Mouse (Mus musculus) liver, embryonic 11.5 days (tissue): Measurements from ENCODE around the gene Tbl1xr1. TPM values are rescaled to one million over a fixed set of nuclear protein-coding genes. Genes with fewer than 3 reads are reported as not detected.

Source experiments
- ATAC-seq: fragments of 200-750 bp; cut with Nextera tagmentation; replicated peaks from 2 replicates; pipeline ENCODE4 v1.8.0; 2017; ENCODE audit warnings: moderate number of reproducible peaks, mild to moderate bottlenecking, moderate TSS enrichment, moderate library complexity; ENCODE audit not compliant: low FRiP score
- DNase-seq: peaks from one replicate; pipeline ENCODE4 v3.0.0-alpha.2; 2017; ENCODE audit warnings: low spot score
- H3K27ac ChIP-seq: fragments of 300-500 bp; sonication (generic); 2 replicates; pipeline ENCODE4 v1.5.1; 2014; ENCODE audit warnings: mild to moderate bottlenecking, low read depth, low read length, control low read depth
- H3K27me3 ChIP-seq: fragments of 300-500 bp; sonication (generic); replicated peaks from 2 replicates; pipeline ENCODE4 v1.6.1; 2014; ENCODE audit warnings: low read length, mixed read lengths; ENCODE audit not compliant: control insufficient read depth, insufficient read depth
- H3K36me3 ChIP-seq: fragments of 300-500 bp; sonication (generic); 2 replicates; pipeline ENCODE4 v1.6.1; 2014; ENCODE audit warnings: mild to moderate bottlenecking, low read length, moderate library complexity, mixed read lengths; ENCODE audit not compliant: control insufficient read depth, insufficient read depth
- H3K4me1 ChIP-seq: fragments of 300-500 bp; sonication (generic); replicated peaks from 2 replicates; pipeline ENCODE4 v1.6.1; 2014; ENCODE audit warnings: low read length, mixed read lengths; ENCODE audit not compliant: control insufficient read depth, insufficient read depth
- H3K4me2 ChIP-seq: fragments of 300-500 bp; sonication (generic); 2 replicates; pipeline ENCODE4 v1.6.1; 2014; ENCODE audit warnings: mild to moderate bottlenecking, control low read depth, moderate library complexity
- H3K4me3 ChIP-seq: fragments of 300-500 bp; sonication (generic); 2 replicates; pipeline ENCODE4 v1.5.1; 2014; ENCODE audit warnings: low read depth, low read length, control low read depth
- H3K9ac ChIP-seq: fragments of 300-500 bp; sonication (generic); 2 replicates; pipeline ENCODE4 v1.6.1; 2014; ENCODE audit warnings: low read depth, low read length, control low read depth
- H3K9me3 ChIP-seq: fragments of 300-500 bp; sonication (generic); 2 replicates; pipeline ENCODE4 v1.6.1; 2016; ENCODE audit warnings: low read length, inconsistent platforms, mixed read lengths; ENCODE audit not compliant: control insufficient read depth
- WGBS: fragments of 180-500 bp; shearing (Covaris S2); extraction: QIAGEN DNeasy Blood & Tissue Kit; methylation state at CpG from one replicate; pipeline ENCODE4 v1.1.7; 2014; 5-methylcytosine and 5-hydroxymethylcytosine counted together
- polyA plus RNA-seq: library from polyadenylated mRNA; unstranded; fragments of >200 nt; fragmentation: Nextera tagmentation; extraction: Ambion mirVana; gene quantifications from 2 replicates; pipeline ENCODE4 v1.2.1, GENCODE M21; 2014

Tbl1xr1 gene
- polyA plus RNA-seq, 1 experiment from 2014 or later: 21.2 TPM

DNA sequence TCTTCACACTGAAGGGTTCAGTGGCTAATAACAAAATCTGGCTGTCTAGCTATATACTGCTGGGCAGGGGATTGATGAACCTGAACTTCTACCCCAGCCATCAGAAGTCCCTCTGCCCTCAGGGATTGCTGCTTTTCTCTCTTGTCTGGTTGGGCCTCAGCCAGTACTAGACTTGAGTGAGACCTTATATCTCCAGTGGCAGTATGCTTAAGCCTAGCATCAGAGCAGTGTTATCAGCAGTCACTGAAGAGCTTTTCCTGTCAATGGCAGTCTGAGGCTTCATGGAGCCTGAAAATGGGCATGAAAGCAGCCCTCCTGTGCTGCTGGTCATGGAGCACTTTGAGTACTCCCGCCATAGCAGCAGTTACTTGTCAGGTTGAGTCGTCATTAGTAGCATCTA is 46.7 kb downstream of the Tbl1xr1 start:
- H3K36me3 ChIP-seq: no peaks in the 10 kb centered on the region
- no peak overlapping the region for H3K4me3 ChIP-seq
- H3K4me2 ChIP-seq: no peak overlapping the region
- DNase-seq (no peak), ATAC-seq (peak; percentile 56)
- H3K27ac ChIP-seq: no peak overlapping the region
- no peaks in the 10 kb centered on the region for H3K27me3 ChIP-seq
- peaks cover 26% of the 10 kb centered on the region for H3K4me1 ChIP-seq
- no peaks in the 10 kb centered on the region for H3K9me3 ChIP-seq
- WGBS: 49% methylated on average over 2 of the region's 2 CpGs
- H3K9ac ChIP-seq: no peak overlapping the region

DNA sequence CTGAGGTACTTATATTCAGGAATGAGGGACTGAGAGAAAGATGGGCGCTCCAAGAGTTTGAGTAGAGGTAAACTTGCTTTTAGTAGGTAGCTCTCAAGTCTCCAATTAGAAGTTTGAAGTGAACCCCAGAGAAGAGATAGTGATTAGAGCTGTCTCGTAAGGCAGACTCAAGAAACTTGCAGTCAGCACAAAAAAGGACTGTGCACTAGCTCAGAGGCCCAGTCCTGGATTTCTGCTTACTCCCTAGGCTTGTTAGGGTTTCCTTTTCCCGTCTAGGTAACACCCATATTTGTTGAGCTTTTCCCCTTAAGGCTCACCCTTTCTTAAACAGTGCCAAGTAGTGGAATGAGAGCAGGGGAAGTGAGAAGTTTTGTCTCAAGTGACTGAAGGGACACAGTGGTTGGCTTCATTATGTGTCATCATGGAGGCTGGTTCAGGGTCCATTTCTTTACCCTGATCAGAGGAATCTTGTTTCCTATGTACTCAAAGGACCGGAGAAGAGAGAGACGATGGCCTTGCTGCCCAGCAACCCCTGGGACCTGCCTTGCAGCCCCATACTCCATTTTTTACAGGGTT is 49.9 kb downstream of the Tbl1xr1 start:
- DNase-seq: no peak

DNA sequence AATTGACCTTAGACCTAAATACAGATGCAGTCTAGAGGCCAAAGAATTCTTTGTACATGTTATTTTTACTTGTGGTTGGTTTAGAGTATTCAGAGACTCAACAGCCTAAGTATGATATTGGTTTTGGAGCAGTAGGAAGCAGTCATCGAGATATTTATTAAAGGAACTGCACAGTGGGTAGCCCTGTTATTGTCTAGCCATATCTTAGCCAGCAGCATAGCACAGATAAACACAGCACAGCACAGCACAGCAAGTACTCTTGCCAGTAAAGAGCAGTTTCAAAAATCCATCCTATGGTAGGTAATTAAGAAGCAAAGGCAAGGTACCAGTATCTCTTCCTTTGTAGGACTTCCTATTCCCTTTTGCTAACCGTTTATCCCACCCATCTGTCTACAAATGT is 54.8 kb downstream of the Tbl1xr1 start:
- Histone ChIP-seq H3K9ac (no peak overlapping the region), H3K4me3 (no peak overlapping the region), H3K36me3 (no peaks in the 10 kb centered on the region), H3K9me3 (no peaks in the 10 kb centered on the region), H3K4me1 (peaks cover 11% of the 10 kb centered on the region), H3K4me2 (no peak overlapping the region), H3K27ac (no peak overlapping the region), H3K27me3 (no peaks in the 10 kb centered on the region)
- DNase-seq (no peak), ATAC-seq (peak; percentile 63; the same call in 1 of the 2 replicates)
- WGBS: 73% methylated on average over 2 of the region's 2 CpGs

More for the DNA sequence above, 49.9 kb downstream of the Tbl1xr1 start:
- H3K4me2 ChIP-seq: no peak overlapping the region
- no peak for ATAC-seq
- no peaks in the 10 kb centered on the region for H3K9me3 ChIP-seq
- H3K27ac ChIP-seq: no peak overlapping the region
- no peak overlapping the region for H3K4me3 ChIP-seq
- no peak overlapping the region for H3K9ac ChIP-seq
- no peaks in the 10 kb centered on the region for H3K27me3 ChIP-seq
- WGBS: 85% methylated on average over 5 of the region's 5 CpGs
- H3K36me3 ChIP-seq: no peaks in the 10 kb centered on the region
- H3K4me1 ChIP-seq: peaks cover 30% of the 10 kb centered on the region

DNA sequence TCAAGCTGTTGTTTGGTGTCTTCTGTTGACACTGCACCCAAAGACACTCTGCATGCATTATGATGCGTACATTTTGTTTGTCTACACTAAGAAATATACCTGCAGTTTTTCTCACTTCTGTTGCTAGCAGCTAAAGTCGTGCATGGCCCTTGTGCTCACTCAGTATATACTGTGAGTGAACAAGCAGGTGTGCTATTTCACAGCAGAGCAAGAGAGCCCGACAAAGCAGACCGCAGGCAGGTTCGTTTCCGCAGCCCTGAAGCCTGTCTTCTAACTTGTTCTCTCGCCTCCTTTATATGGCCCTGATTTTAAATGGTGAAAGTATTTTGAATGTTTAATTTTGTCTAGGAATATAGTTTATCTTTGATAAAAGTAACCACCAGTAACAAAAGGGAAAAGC is 57.2 kb downstream of the Tbl1xr1 start:
- Histone ChIP-seq H3K4me2 (no peak overlapping the region), H3K27me3 (no peaks in the 10 kb centered on the region), H3K9ac (no peak overlapping the region), H3K27ac (no peak overlapping the region), H3K4me1 (peaks cover 16% of the 10 kb centered on the region), H3K36me3 (no peaks in the 10 kb centered on the region), H3K9me3 (no peaks in the 10 kb centered on the region), H3K4me3 (no peak overlapping the region)
- ATAC-seq (no peak), DNase-seq (no peak)
- WGBS: 92% methylated on average over 7 of the region's 7 CpGs

DNA sequence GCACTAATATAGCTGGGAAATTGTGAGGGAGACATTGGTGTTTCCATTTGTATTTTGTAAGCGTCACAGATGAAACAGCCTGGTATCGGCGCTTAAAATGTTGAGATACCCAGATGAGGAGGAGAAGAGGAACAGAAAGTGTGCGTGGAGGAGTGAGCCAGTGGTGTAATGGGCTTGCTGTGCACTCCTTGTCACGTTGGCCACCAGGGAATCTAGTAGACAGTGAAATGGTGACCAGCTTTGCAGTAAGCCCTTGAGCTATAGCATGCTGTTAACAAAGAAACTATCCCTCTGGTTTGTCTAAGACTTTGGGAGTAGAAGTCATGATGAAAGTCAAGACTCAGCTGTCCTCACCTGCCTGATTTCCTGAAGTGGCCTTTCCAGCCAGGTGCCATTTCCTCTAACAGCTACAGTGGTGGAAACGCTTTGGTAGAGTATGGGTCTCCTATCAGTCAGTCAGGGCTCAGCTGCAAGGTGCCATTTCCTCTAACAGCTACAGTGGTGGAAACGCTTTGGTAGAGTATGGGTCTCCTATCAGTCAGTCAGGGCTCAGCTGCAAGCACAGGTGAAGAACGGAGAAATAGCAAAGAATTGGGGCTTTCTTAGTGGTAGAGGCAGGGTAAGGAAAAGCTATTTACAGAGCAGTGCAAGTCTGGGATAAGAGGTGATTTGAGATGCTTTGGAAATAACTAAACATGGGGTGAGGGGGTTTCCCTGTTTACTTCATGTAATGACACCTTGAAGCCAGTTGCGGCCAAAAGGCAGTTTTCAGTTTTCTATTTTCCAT is 61.5 kb downstream of the Tbl1xr1 start:
- Histone ChIP-seq H3K4me2 (no peak overlapping the region), H3K27ac (no peak overlapping the region), H3K36me3 (no peaks in the 10 kb centered on the region), H3K9ac (no peak overlapping the region), H3K27me3 (no peaks in the 10 kb centered on the region), H3K9me3 (no peaks in the 10 kb centered on the region), H3K4me1 (peaks cover 8% of the 10 kb centered on the region), H3K4me3 (no peak overlapping the region)
- DNase-seq (no peak), ATAC-seq (peak; percentile 4; the same call in 1 of the 2 replicates)
- 64% methylated on average over 9 of the region's 9 CpGs for WGBS

DNA sequence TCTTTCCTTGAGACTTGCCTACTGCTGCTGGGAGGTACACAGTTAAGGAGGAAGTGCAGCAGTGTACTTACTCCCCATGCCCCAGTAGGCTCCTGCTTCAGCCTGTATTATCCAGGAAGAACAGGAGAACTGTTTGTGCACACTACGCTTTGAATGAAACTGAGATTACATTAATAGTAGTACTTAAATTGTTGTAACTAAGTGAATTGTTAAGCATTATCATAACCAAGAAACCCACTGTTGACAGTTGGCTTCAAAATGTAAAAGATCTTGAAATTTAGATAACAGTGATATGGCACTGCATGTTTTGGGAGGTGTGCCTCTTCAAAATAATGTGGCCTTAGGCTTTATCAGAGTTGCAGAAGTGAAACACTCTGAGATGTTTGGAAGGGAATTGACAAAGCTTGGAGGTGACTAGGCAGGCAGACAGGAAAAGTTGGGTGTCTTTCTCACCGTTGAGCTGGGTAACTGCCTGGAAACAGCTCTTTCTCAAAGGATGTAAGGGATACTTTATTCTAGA is 62.2 kb downstream of the Tbl1xr1 start:
- H3K9me3 ChIP-seq: no peaks in the 10 kb centered on the region
- H3K4me3 ChIP-seq: no peak overlapping the region
- peaks cover 8% of the 10 kb centered on the region for H3K4me1 ChIP-seq
- no peak overlapping the region for H3K4me2 ChIP-seq
- no peaks in the 10 kb centered on the region for H3K27me3 ChIP-seq
- ATAC-seq (0 out of 2 replicates have a peak, but pooled peaks have one; percentile 33), DNase-seq (no peak)
- WGBS: 71% methylated on average over 2 of the region's 2 CpGs
- no peak overlapping the region for H3K27ac ChIP-seq
- H3K36me3 ChIP-seq: no peaks in the 10 kb centered on the region
- H3K9ac ChIP-seq: no peak overlapping the region

DNA sequence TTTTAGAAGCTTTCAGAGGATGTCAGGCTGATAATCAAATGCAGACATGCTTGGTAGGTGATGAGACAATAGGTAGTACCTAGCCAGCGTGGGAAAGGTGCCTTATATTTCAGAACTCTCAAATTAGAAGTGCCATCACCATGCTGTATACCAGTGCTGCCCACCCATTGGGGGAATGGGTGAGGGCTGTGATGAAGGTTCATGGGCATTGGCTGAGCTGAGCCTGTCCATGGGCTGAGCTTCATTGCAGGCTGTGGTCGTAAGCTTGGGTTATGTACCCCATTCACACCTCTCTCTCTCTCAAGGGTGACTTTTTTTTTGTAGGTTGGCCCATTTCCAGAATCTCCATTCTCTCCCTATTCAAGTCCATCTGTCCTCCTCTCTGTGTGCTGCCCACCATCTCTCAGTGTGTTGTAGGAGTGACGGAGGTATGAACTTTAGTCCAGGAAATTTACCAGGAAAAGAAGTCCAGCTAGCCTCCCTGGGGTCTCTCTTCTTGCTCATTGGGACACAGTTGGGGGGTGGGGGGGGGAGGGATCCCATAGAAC is 63.7 kb downstream of the Tbl1xr1 start:
- H3K4me3 ChIP-seq: no peak overlapping the region
- no peak overlapping the region for H3K27ac ChIP-seq
- ATAC-seq (no peak), DNase-seq (no peak)
- no peaks in the 10 kb centered on the region for H3K36me3 ChIP-seq
- 80% methylated on average over 3 of the region's 3 CpGs for WGBS
- H3K9ac ChIP-seq: no peak overlapping the region
- no peak overlapping the region for H3K4me2 ChIP-seq
- H3K9me3 ChIP-seq: no peaks in the 10 kb centered on the region
- peaks cover 8% of the 10 kb centered on the region for H3K4me1 ChIP-seq
- H3K27me3 ChIP-seq: no peaks in the 10 kb centered on the region

DNA sequence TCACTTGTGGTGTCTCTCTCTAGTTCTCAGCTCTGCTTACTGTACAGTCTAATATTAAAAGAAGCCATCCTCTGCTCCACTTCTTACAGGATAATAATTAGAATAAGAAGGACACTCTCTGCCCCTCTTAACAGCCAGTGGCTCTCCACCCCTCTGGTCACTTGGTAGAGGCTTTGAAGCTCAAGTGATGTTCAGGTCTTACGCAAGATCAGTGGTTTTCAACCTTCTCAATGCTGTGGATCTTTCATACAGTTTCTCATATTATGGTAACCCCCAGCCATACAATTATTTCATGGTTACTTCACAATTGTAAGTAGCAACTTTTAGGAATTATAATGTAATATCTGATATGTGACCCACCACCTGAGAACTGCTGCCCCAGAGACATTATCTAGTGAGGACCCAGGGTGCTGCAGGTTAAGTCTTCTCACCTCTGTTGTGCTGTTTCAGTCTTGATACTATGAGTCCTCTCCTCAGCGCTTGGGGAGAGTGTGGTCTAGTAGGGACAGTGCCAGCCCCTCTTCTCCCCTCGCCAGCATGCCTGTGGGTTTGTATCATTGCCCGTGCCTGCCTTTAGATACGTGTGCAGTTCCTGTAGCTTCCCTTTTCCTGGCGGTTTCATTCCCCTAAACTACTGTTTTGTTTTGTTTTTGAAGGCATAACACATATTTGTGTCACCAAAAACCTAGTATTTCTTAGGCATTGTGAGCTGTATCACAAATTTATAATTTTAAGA is 65.7 kb downstream of the Tbl1xr1 start:
- H3K4me1 ChIP-seq: peaks cover 8% of the 10 kb centered on the region
- no peak overlapping the region for H3K9ac ChIP-seq
- H3K27me3 ChIP-seq: no peaks in the 10 kb centered on the region
- DNase-seq (no peak), ATAC-seq (no peak)
- 62% methylated on average over 6 of the region's 6 CpGs for WGBS
- no peaks in the 10 kb centered on the region for H3K9me3 ChIP-seq
- H3K4me2 ChIP-seq: no peak overlapping the region
- H3K4me3 ChIP-seq: no peak overlapping the region
- H3K36me3 ChIP-seq: no peaks in the 10 kb centered on the region
- no peak overlapping the region for H3K27ac ChIP-seq
